Mouse (Mus musculus): ENCODE results near the gene Zscan29.

DNA sequence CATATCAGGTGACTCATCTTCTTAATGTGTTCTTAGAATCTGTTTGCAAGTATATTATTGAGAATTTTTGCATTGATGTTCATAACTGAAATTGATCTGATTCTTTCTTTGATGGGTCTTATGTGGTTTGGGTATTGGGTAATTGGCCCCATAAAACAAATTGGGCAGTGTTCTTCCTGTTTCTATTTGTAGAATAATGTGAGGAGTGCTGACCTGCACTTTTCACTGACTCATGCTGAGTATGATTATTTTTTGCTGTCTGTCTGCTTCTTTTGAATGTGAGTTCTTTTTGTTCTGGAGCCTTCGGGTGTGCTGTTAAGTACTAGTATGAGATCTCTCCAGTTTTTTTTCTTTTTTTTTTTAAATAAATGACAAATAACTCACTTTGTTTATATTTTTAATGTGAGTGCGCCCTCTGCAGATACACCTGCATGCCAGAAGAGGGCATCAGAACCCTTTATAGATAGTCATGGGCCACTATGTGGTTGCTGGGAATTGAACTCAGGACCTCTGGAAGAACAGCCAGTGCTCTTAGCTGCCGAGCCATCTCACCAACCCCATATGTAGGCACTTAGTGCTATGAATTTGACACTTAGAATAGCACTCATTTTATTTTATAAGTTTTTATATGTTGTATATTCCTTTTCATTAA, 8.0 kb upstream of the Zscan29 start:
- TF ChIP-seq CTCF (IDR thresholded peaks at IDR 0.05; ENCODE audit: insufficient read depth, low read length) (no peak), POLR2A (IDR thresholded peaks at IDR 0.05; ENCODE audit: borderline replicate concordance, extremely low read depth, low read depth, low read length) (no peak)

All from lung, adult 2 months (tissue).